Mouse (Mus musculus): Measurements from ENCODE around the gene Rims1.

The Rims1 gene

GRCm38 (mm10) chr1:22695046-22695445 lies 110.7 kb downstream of the Rims1 start:
- DNase-seq (ENCODE audit: low read depth, low spot score) = no peak

- no peak for DNase-seq (ENCODE audit: low read depth, low spot score)
These were observed 111.3 kb downstream of the Rims1 start for GRCm38 (mm10) chr1:22694514-22694913.

- DNase-seq (ENCODE audit: low read depth, low spot score) = no peak
These were observed 122.3 kb downstream of the Rims1 start for GRCm38 (mm10) chr1:22683455-22683854.

GRCm38 (mm10) chr1:22664196-22664595 lies 141.6 kb downstream of the Rims1 start:
- no peak for DNase-seq (ENCODE audit: low read depth, low spot score)

- DNase-seq (ENCODE audit: low read depth, low spot score) = no peak
These were observed 144.0 kb downstream of the Rims1 start for GRCm38 (mm10) chr1:22661825-22662224.

GRCm38 (mm10) chr1:22655983-22656382 lies 149.8 kb downstream of the Rims1 start:
- no peak for DNase-seq (ENCODE audit: low read depth, low spot score)

GRCm38 (mm10) chr1:22654903-22655302 lies 150.9 kb downstream of the Rims1 start:
- no peak for DNase-seq (ENCODE audit: low read depth, low spot score)

GRCm38 (mm10) chr1:22650588-22650987 lies 155.2 kb downstream of the Rims1 start:
- no peak for DNase-seq (ENCODE audit: low read depth, low spot score)

GRCm38 (mm10) chr1:22649432-22649831 lies 156.4 kb downstream of the Rims1 start:
- DNase-seq (ENCODE audit: low read depth, low spot score) = no peak

GRCm38 (mm10) chr1:22645257-22645656 lies 160.5 kb downstream of the Rims1 start:
- no peak for DNase-seq (ENCODE audit: low read depth, low spot score)

GRCm38 (mm10) chr1:22640568-22640967 lies 165.2 kb downstream of the Rims1 start:
- no peak for DNase-seq (ENCODE audit: low read depth, low spot score)

GRCm38 (mm10) chr1:22639702-22640101 lies 166.1 kb downstream of the Rims1 start:
- no peak for DNase-seq (ENCODE audit: low read depth, low spot score)

- no peak for DNase-seq (ENCODE audit: low read depth, low spot score)
These were observed 171.9 kb downstream of the Rims1 start for GRCm38 (mm10) chr1:22633871-22634270.

GRCm38 (mm10) chr1:22632551-22632950 lies 173.2 kb downstream of the Rims1 start:
- DNase-seq (ENCODE audit: low read depth, low spot score) = no peak

- DNase-seq (ENCODE audit: low read depth, low spot score) = no peak
These were observed 173.8 kb downstream of the Rims1 start for GRCm38 (mm10) chr1:22631991-22632390.

- no peak for DNase-seq (ENCODE audit: low read depth, low spot score)
These were observed 176.8 kb downstream of the Rims1 start for GRCm38 (mm10) chr1:22629011-22629410.

GRCm38 (mm10) chr1:22627013-22627412 lies 178.8 kb downstream of the Rims1 start:
- DNase-seq (ENCODE audit: low read depth, low spot score) = no peak

- DNase-seq (ENCODE audit: low read depth, low spot score) = no peak
These were observed 179.5 kb downstream of the Rims1 start for GRCm38 (mm10) chr1:22626295-22626694.

GRCm38 (mm10) chr1:22620827-22621226 lies 185.0 kb downstream of the Rims1 start:
- DNase-seq (ENCODE audit: low read depth, low spot score) = no peak

- DNase-seq (ENCODE audit: low read depth, low spot score) = no peak
These were observed 190.2 kb downstream of the Rims1 start for GRCm38 (mm10) chr1:22615601-22616000.

GRCm38 (mm10) chr1:22613609-22614008 lies 192.2 kb downstream of the Rims1 start:
- DNase-seq (ENCODE audit: low read depth, low spot score) = no peak

GRCm38 (mm10) chr1:22604329-22605044 lies 201.3 kb downstream of the Rims1 start:
- DNase-seq (ENCODE audit: low read depth, low spot score) = peak; percentile 31

GRCm38 (mm10) chr1:22596197-22596596 lies 209.6 kb downstream of the Rims1 start:
- DNase-seq (ENCODE audit: low read depth, low spot score) = no peak

GRCm38 (mm10) chr1:22594841-22595240 lies 211.0 kb downstream of the Rims1 start:
- no peak for DNase-seq (ENCODE audit: low read depth, low spot score)
